Mouse (Mus musculus) neural tube, embryonic 10.5 days (tissue): ENCODE measurements around the gene Gm21988.

ENCODE experiments used
- DNase-seq: peaks from one replicate; pipeline ENCODE4 v3.0.0-alpha.2; 2017; ENCODE audit warnings: low spot score; ENCODE audit errors: extremely low spot score

Gm21988 gene

GRCm38 (mm10) chr11:70236717-70237116 is 2.9 kb downstream of the Gm21988 start:
- no peak for DNase-seq

- DNase-seq: no peak
These were observed 4.3 kb downstream of the Gm21988 start for GRCm38 (mm10) chr11:70235254-70235900.

GRCm38 (mm10) chr11:70234497-70234896 is 5.1 kb downstream of the Gm21988 start:
- no peak for DNase-seq

- no peak for DNase-seq
These were observed 5.6 kb downstream of the Gm21988 start for GRCm38 (mm10) chr11:70234037-70234436.

- no peak for DNase-seq
These were observed 6.6 kb downstream of the Gm21988 start for GRCm38 (mm10) chr11:70233016-70233415.

- peak; percentile 63 for DNase-seq
These were observed 7.1 kb downstream of the Gm21988 start for GRCm38 (mm10) chr11:70232546-70232945.

GRCm38 (mm10) chr11:70230239-70230727 is 9.3 kb downstream of the Gm21988 start:
- peak; percentile 91 for DNase-seq

DNA sequence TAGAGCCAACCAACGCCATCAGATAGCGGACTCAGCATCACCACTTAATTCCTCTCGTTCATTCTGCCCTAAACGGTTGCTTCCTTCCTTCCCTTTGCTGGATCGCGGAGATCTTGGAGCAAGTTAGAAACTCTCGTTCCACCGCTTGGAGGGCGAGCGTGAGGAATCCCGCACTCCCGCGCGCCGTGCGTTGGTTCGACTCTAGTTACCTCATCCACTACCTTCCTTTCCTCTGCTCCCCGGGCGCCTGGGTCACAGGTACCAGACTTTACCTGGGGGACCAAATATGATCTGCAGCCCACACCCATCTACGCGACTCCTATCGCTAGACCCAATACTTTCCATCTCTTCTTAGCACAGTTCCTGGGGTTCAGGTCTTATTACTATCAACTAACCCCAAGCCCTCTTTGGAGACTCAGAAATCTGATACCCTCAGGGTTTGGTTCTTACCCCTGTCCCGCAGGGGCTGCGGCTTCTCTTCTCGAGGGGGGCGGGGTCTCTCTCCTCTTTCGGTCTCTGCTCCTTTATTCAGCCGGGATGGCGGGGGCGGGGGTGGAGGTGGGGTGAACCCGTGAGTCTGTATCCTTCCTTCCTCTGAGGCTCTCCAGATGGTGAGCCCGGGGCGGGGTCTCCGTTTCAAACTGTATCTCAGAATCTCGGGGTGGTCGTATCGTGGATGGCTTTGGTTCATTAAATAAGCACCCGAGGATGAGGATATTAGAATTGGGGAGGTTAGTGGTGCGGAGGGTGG is 10.2 kb downstream of the Gm21988 start, which contains the start of gene Bcl6b:
TSS of gene Bcl6b (minus strand) at position 539 of the 751 bp plus-strand sequence.
- DNase-seq: peak; percentile 35

GRCm38 (mm10) chr11:70228828-70229227 is 10.8 kb downstream of the Gm21988 start:
- DNase-seq: peak; percentile 80

GRCm38 (mm10) chr11:70227661-70228245 is 11.9 kb downstream of the Gm21988 start:
- no peak for DNase-seq

- DNase-seq: no peak
These were observed 12.5 kb downstream of the Gm21988 start for GRCm38 (mm10) chr11:70227126-70227525.

- DNase-seq: peak; percentile 31
These were observed 13.1 kb downstream of the Gm21988 start for GRCm38 (mm10) chr11:70226602-70226890.

DNA sequence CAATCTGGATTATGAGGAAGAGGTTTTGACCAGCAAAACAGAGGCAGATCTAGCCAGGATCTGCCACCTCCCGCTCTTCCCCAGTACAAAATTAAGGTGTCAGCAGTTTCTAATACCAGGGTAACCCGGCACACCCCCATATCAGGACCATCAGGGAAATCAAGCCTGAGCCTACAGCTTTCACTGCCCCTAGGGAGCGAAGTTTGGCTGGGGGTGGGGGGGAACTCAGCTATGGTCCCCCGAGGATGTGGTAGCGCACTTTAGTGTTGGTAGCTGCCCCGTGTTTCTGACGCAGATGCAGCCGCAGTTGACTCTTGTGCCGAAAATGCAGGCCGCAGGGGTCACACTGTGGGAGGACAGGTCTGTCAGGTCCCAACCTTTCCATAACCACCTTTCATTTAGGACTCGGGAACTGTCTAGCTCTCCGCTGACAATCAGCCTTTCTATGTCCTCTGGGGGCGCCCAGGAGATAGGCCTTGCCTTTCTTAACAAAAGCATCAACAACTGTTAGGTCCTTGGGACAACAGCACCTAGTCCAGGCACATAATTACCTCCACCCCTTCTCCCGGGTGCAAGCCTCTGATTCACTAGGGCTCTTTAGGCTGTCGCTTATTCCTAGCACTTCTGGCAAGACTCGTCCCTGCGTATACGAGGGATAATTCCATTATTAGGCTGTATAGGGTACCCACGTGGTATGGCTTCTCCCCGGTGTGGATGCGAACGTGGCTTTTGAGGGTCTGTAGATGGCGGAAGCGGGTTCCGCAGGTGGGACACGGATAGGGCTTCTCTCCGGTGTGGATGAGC is 13.6 kb downstream of the Gm21988 start:
- DNase-seq: no peak

GRCm38 (mm10) chr11:70223724-70224123 is 15.9 kb downstream of the Gm21988 start:
- no peak for DNase-seq

DNA sequence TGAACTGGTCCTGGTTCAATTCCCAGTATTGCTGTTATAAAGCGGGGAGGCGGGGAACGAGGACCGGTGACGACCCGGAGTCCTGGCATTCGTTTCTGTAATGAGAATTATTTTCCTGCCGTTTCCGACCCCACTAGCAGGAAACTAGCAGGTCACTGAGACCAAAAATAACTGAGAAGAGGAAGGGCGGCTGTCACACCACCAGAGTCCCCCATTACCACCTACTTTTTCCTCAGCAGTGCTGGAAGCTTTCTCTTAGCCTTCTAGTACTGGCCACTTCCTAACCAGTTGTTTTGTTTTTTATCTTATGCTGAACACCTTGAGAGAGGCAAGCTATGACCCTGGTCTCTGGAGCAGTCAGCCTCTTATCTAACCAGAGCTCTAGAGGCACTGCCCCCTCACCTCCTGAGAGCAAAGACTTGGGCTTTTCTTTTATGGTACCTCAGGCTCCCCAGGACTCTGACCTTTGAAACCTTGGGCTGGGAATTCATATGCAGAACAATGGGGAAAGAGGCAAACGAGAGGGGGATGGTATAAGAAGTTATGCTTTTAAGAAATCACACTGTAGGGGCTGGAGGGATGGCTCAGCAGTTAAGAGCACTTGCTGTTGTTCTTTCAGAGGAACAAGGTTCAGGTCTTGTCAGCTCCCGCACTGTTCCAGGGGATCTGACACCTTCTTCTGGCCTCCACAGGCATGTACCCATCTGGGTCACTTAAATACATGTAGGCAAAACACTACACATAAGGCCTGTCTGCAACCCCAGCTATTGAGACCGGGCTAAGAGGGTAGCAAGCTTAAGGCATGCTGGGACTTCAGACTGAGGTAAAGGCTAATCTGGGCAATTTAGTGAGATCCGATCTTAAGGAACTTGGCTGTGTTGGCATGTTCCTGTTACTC is 17.8 kb downstream of the Gm21988 start:
- DNase-seq: peak; percentile 32

GRCm38 (mm10) chr11:70220731-70221602 is 18.7 kb downstream of the Gm21988 start, which contains the start of gene Slc16a13:
Gene Slc16a13 (minus strand): TSS chr11:70221064.
- DNase-seq: peak; percentile 92

GRCm38 (mm10) chr11:70220323-70220722 is 19.3 kb downstream of the Gm21988 start:
- DNase-seq: no peak

- no peak for DNase-seq
These were observed 19.8 kb downstream of the Gm21988 start for GRCm38 (mm10) chr11:70219873-70220272.

- DNase-seq: no peak
These were observed 20.7 kb downstream of the Gm21988 start for GRCm38 (mm10) chr11:70218741-70219470.
